Mouse (Mus musculus) hindbrain, embryonic 13.5 days (tissue): Measurements from ENCODE around the gene Spink8. TPM values are rescaled to one million over a fixed set of nuclear protein-coding genes. Genes with fewer than 3 reads are reported as not detected.
"Not testable (repeated sequence)": the region's sequence is repeated elsewhere in the genome, so short reads cannot be mapped to it uniquely, and the experiment has no call there.

ENCODE experiments used
- ATAC-seq: fragments of 200-750 bp; cut with Nextera tagmentation; 2 replicates; pipeline ENCODE4 v1.8.0; 2017; ENCODE audit warnings: moderate TSS enrichment; ENCODE audit not compliant: low FRiP score
- H3K27ac ChIP-seq: fragments of 300-500 bp; sonication (generic); 2 replicates; pipeline ENCODE4 v1.5.1; 2015; ENCODE audit warnings: inconsistent platforms, mild to moderate bottlenecking, moderate library complexity
- H3K27me3 ChIP-seq: fragments of 300-500 bp; sonication (generic); 2 replicates; pipeline ENCODE4 v1.6.1; 2015; ENCODE audit warnings: mild to moderate bottlenecking, inconsistent platforms
- H3K36me3 ChIP-seq: fragments of 300-500 bp; sonication (generic); 2 replicates; pipeline ENCODE4 v1.6.1; 2015; ENCODE audit warnings: mild to moderate bottlenecking, inconsistent platforms
- H3K4me1 ChIP-seq: fragments of 300-500 bp; sonication (generic); replicated peaks from 2 replicates; pipeline ENCODE4 v1.6.1; 2015; ENCODE audit warnings: inconsistent platforms
- H3K4me2 ChIP-seq: fragments of 300-500 bp; sonication (generic); 2 replicates; pipeline ENCODE4 v1.6.1; 2015; ENCODE audit warnings: inconsistent platforms, mild to moderate bottlenecking, moderate library complexity
- H3K4me3 ChIP-seq: fragments of 300-500 bp; sonication (generic); 2 replicates; pipeline ENCODE4 v1.5.1; 2015; ENCODE audit warnings: mild to moderate bottlenecking, inconsistent platforms
- H3K9ac ChIP-seq: fragments of 300-500 bp; sonication (generic); 2 replicates; pipeline ENCODE4 v1.6.1; 2015; ENCODE audit warnings: mild to moderate bottlenecking, inconsistent platforms
- H3K9me3 ChIP-seq: fragments of 300-500 bp; sonication (generic); 2 replicates; pipeline ENCODE4 v1.6.1; 2016; ENCODE audit warnings: inconsistent platforms
- WGBS: fragments of 180-500 bp; shearing (Covaris S2); methylation state at CpG from one replicate; pipeline ENCODE4 v1.1.7; 2015; 5-methylcytosine and 5-hydroxymethylcytosine counted together
- polyA plus RNA-seq: library from polyadenylated mRNA; unstranded; fragments of >200 nt; fragmentation: Nextera tagmentation; extraction: Ambion mirVana; gene quantifications from 2 replicates; pipeline ENCODE4 v1.2.1, GENCODE M21; 2015

Gene Spink8
- polyA plus RNA-seq = 1.6 TPM in 1 of 2 replicates, not detected in the other

DNA sequence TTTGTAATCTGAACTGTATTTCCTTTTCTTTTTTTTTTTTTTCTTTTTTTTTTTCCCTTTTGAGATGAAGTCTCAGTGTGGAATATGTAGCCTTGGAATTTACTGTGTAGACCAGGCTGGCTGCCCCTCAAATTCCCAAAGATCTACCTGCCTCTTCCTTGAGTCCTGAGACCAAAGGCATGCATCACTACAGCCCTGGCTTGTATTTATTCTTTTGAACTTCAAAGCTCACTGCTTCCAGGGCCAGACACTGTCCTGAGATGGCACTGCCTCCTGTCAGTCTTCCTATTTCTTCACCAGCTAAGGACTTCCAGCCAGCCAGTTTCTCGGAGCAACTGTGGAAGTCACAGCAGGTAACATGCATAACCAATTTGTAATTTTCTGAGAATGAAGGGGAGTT lies at the start of gene Spink8:
Spink8 (plus strand) TSS at position 301 of the 400 bp plus-strand sequence.
- no peaks in the 10 kb centered on the region for H3K27me3 ChIP-seq
- WGBS = 48% methylated on average over 1 of the region's 1 CpGs

DNA sequence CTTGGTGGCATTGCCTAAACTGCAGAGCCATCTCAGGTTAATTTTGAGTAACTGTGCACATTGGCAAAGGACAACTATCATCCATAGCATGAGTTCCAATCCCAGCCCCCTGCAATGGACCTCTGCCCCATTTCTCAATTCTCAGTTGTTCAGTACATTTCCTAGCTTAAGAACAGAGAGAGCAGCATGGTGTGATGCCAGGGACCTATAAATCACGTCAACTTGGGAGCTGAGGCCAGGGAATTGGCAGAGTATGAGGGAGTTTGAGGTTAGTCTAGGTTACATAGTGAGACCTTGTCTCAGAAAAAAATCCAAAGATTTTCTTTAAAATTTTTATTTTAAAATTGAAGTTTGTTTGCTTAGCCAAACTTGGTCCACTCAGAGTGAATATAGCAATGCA lies 45.2 kb upstream of the Spink8 start:
- not testable (repeated sequence) for ATAC-seq, H3K4me1 ChIP-seq, H3K36me3 ChIP-seq, H3K4me2 ChIP-seq, H3K9me3 ChIP-seq, H3K9ac ChIP-seq, H3K4me3 ChIP-seq, H3K27me3 ChIP-seq, H3K27ac ChIP-seq
- WGBS = 73% methylated on average over 1 of the region's 1 CpGs

More for the DNA sequence above, at the start of gene Spink8:
- Histone ChIP-seq H3K9me3 (no peaks in the 10 kb centered on the region), H3K4me2 (no peak within 1 kb of the TSS), H3K4me1 (peaks cover 10% of the 10 kb centered on the region), H3K9ac (no peak within 1 kb of the TSS), H3K36me3 (no peaks in the 10 kb centered on the region), H3K4me3 (no peak within 1 kb of the TSS), H3K27ac (no peak within 1 kb of the TSS)
- no peak for ATAC-seq

DNA sequence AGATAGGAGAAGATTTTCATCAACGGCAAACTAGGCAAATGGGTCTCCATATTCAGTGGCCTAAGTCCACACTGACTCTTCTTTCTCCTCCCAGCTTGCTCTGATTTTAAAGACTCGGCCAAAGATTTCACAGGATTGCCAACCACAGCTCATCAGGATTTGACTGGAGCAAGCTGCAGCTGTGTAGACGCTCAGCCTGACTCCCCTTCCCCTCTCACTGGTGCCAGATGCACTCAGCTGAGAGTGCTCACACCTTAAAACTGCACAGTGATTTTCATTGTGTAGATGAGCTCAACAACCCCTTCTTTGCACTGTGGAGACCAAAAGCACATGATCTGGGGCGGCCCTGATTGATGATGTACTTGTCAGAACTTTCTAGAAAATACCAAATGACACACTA lies 21.5 kb upstream of the Spink8 start, which contains the start of gene Fbxw27:
Fbxw27 (minus strand) TSS at position 101 of the 400 bp plus-strand sequence.
- H3K9ac ChIP-seq, H3K9me3 ChIP-seq, H3K27ac ChIP-seq, H3K27me3 ChIP-seq, ATAC-seq, H3K36me3 ChIP-seq, H3K4me3 ChIP-seq, H3K4me2 ChIP-seq, H3K4me1 ChIP-seq: not testable (repeated sequence)
- WGBS = 93% methylated on average over 4 of the region's 4 CpGs

DNA sequence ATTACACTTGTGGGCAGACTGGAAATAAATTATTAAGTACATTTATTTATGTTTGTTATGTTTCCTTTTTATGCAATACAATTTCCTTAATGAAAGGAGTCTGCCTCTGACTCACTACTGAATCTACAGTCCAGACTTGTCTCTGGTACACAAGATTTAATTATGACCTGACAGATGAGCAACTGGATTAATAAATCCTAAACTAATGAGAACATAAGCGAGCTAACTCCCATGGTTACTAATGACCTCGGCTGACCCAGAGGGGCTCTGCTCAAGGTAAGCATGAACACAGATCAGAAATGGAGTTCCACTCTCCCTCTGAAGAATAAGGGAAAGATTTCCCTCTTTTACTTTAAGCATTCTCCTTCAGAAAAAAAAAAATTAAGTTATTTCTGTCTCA lies 16.9 kb upstream of the Spink8 start:
- WGBS = 79% methylated on average over 2 of the region's 2 CpGs
- H3K36me3 ChIP-seq = no peaks in the 10 kb centered on the region
- H3K4me2 ChIP-seq = no peak overlapping the region
- no peak for ATAC-seq
- H3K4me1 ChIP-seq = no peaks in the 10 kb centered on the region
- no peaks in the 10 kb centered on the region for H3K9me3 ChIP-seq
- H3K9ac ChIP-seq = no peak overlapping the region
- no peak overlapping the region for H3K4me3 ChIP-seq
- H3K27ac ChIP-seq = no peak overlapping the region
- no peaks in the 10 kb centered on the region for H3K27me3 ChIP-seq

DNA sequence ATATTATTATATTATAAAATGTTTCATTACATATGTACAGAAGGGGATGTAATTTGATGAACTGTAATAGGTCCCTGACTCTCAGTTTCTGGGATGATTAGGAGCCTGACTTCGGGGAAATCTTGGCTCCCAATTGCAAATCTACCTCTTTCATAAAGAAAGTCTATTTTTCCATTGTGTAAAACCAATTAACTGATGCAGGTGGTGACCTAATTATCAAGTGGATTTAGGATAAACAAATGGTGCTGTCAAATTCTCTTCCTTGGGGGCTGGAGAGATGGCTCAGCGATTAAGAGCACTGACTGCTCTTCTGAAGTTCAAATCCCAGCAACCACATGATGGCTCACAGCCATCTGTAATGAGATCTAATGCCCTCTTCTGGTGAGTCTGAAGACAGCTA lies 16.3 kb upstream of the Spink8 start:
- no peaks in the 10 kb centered on the region for H3K9me3 ChIP-seq
- H3K4me2 ChIP-seq = no peak overlapping the region
- no peaks in the 10 kb centered on the region for H3K4me1 ChIP-seq
- no peak overlapping the region for H3K9ac ChIP-seq
- H3K36me3 ChIP-seq = no peaks in the 10 kb centered on the region
- WGBS = 69% methylated on average over 2 of the region's 2 CpGs
- no peak overlapping the region for H3K27ac ChIP-seq
- ATAC-seq = no peak
- H3K4me3 ChIP-seq = no peak overlapping the region
- no peaks in the 10 kb centered on the region for H3K27me3 ChIP-seq

DNA sequence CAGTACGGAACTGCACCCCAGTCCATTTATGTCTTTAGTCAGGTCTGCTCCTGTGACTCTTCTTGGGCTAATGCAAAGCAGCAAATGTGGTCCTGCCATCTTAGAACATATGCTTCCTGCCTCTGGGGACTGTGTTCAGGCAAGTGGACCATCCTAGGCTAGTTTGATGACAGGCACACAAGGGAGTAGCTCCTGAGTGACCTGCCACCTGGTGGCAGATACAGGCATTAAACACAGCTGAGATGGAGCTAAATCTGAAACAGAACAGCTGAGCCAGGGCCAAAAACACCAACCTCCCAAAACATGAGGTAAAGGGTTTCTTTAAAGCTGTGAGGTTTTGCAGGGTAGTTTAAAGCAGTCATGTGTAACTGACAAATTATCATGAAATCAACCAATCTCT lies 14.0 kb upstream of the Spink8 start:
- Histone ChIP-seq H3K27me3 (no peaks in the 10 kb centered on the region), H3K36me3 (no peaks in the 10 kb centered on the region), H3K4me2 (no peak overlapping the region), H3K9me3 (no peaks in the 10 kb centered on the region), H3K27ac (no peak overlapping the region), H3K4me3 (no peak overlapping the region), H3K9ac (no peak overlapping the region), H3K4me1 (no peaks in the 10 kb centered on the region)
- WGBS = 88% methylated on average over 1 of the region's 1 CpGs
- ATAC-seq = no peak

DNA sequence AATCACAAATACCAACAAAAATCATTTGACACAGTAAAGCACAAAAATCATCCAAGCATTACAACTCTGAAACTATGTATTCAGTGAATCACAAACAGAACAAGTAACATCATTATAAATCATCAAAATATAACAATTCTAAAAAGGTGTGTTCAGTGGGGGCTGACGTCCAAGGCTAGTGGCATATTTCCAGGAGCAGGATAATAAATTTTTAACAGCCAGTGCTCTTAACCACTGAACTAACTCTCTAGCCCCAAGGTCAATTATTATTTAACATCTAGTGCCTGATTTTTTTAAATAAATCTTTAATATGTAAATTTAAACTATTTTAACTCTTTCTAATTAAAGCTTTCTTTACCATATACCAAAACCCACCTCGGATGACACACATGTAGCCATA lies 6.5 kb upstream of the Spink8 start:
- H3K27me3 ChIP-seq, H3K9me3 ChIP-seq, H3K4me2 ChIP-seq, H3K9ac ChIP-seq, H3K4me3 ChIP-seq, ATAC-seq, H3K4me1 ChIP-seq, H3K27ac ChIP-seq, H3K36me3 ChIP-seq: not testable (repeated sequence)
- 82% methylated on average over 2 of the region's 2 CpGs for WGBS

DNA sequence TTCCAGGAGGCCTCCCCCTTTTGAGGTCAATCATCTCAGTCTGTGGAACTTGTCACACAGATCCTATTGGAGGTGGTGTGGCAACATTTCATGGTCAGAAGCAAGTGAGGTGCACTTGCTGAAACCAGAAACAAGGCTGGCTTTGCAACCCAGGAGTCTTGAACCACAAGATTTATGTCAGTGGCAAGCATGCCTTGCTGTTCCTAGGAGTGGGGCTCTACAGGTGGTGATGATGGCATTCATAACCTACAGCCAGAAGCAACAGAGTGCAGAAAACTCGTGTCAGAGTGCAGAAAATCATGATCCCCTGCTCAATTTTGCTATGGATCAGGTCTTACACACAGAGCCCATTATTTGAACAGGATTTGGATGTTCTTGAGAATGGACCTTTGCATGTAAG lies 5.8 kb upstream of the Spink8 start:
- H3K4me3 ChIP-seq = no peak overlapping the region
- no peaks in the 10 kb centered on the region for H3K36me3 ChIP-seq
- H3K4me2 ChIP-seq = no peak overlapping the region
- no peak overlapping the region for H3K27ac ChIP-seq
- 61% methylated on average over 1 of the region's 1 CpGs for WGBS
- ATAC-seq = no peak
- H3K9ac ChIP-seq = no peak overlapping the region
- no peaks in the 10 kb centered on the region for H3K4me1 ChIP-seq
- H3K27me3 ChIP-seq = no peaks in the 10 kb centered on the region
- H3K9me3 ChIP-seq = no peaks in the 10 kb centered on the region

DNA sequence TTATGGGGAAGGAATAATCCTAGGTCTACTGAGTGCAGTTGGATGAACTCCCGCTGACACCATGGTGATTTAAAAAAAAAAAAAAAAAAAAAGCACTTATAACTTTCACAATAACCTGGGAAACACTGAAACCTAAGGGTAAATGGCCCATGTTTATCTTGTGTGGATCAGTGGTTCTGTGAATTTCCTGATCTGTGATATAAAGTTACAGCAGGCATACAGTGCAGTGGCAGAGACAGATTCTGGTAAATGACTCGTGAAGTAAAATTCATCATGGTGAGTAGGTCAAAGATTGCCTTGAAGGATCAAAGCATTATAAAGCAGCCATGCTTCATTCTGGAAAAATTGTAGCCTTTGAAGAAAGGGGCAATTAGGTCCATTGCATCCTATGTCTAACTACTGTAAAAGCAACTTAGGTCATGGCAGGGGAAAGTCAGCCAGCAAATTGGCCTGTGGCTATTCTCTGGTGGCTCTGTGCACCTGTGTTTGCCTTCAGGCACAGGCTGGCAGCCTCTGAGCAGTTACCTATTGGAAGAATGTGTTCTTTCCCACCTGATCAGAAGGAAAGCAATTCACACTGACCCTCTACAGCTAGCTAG lies 5.3 kb upstream of the Spink8 start:
- ATAC-seq = no peak
- Histone ChIP-seq H3K4me1 (no peaks in the 10 kb centered on the region), H3K4me3 (no peak overlapping the region), H3K9ac (no peak overlapping the region), H3K27me3 (no peaks in the 10 kb centered on the region), H3K27ac (no peak overlapping the region), H3K4me2 (no peak overlapping the region), H3K9me3 (no peaks in the 10 kb centered on the region), H3K36me3 (no peaks in the 10 kb centered on the region)
- 87% methylated on average over 2 of the region's 2 CpGs for WGBS

DNA sequence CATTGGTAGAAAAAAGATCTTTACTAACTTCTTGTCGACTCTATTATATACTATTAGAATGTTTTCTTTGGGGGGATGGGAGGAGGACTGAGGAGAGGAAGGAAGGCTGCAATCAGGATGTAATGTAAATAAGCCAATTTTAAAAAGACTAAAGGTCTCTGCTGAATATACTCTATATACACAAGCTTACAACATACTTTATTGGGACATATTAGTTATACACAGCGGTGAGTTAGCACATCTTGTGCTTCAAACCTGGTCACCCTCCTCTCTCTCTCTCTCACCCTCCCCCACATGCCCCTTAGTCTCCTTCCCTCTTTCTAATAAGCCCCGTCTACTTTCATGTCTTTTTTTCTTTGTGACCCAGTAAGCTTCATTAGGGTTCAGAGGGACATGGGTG lies 4.2 kb upstream of the Spink8 start:
- no peak overlapping the region for H3K4me2 ChIP-seq

DNA sequence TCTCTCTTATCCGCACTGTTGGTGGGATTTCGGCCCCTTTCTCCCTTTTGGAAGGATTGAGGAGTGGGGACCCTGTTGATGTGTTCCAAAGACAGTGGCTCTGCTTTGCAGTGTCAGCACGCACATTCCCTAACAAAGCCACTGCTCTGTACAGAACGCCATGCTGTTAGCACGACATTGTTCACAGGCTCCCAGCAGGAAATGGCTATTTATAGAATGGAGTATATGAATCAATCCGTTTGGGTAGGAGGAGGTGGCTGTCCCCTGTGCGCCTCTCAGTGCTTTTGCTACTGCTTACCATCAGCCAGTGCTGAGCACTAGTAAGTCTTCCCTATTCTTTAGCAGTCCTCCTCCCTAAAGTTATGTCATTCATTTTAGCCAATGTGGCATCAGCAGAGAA lies 1.3 kb downstream of the Spink8 start:
- Histone ChIP-seq H3K9me3 (no peaks in the 10 kb centered on the region), H3K4me2 (0 out of 2 replicates have a peak overlapping the region, but pooled peaks have one; percentile 13), H3K4me3 (no peak overlapping the region), H3K27me3 (no peaks in the 10 kb centered on the region), H3K4me1 (peaks cover 10% of the 10 kb centered on the region), H3K9ac (no peak overlapping the region), H3K36me3 (no peaks in the 10 kb centered on the region), H3K27ac (no peak overlapping the region)
- 35% methylated on average over 7 of the region's 7 CpGs for WGBS
- no peak for ATAC-seq

More for the DNA sequence above, 4.2 kb upstream of the Spink8 start:
- Histone ChIP-seq H3K4me3 (no peak overlapping the region), H3K27me3 (no peaks in the 10 kb centered on the region), H3K36me3 (no peaks in the 10 kb centered on the region), H3K27ac (no peak overlapping the region), H3K9me3 (no peaks in the 10 kb centered on the region), H3K4me1 (no peaks in the 10 kb centered on the region), H3K9ac (no peak overlapping the region)
- ATAC-seq = no peak
- WGBS = 66% methylated on average over 3 of the region's 3 CpGs

DNA sequence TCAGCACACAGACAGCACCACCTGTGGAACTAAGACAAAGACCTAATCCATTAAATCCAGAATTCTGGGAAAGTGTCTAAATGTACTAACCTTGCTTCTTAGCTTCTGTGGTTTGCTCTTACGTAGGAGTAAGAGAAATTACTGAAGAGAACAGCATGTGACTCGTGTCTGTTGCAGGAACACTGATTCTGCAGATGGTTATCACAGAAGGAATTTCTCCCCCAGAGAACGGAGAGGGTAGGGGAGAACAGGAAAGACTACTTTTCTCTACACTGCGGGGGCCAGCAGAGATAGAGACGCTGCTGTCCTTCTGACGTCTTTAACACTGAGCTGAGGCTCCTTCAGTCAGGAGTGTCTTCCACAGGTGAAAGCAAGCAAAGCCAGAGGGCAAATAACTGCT lies 4.3 kb downstream of the Spink8 start:
- no peaks in the 10 kb centered on the region for H3K27me3 ChIP-seq
- peaks cover 10% of the 10 kb centered on the region for H3K4me1 ChIP-seq
- no peak overlapping the region for H3K9ac ChIP-seq
- H3K4me3 ChIP-seq = no peak overlapping the region
- no peaks in the 10 kb centered on the region for H3K36me3 ChIP-seq
- H3K9me3 ChIP-seq = no peaks in the 10 kb centered on the region
- H3K27ac ChIP-seq = no peak overlapping the region
- WGBS = 65% methylated on average over 6 of the region's 6 CpGs
- no peak overlapping the region for H3K4me2 ChIP-seq
- ATAC-seq = no peak

DNA sequence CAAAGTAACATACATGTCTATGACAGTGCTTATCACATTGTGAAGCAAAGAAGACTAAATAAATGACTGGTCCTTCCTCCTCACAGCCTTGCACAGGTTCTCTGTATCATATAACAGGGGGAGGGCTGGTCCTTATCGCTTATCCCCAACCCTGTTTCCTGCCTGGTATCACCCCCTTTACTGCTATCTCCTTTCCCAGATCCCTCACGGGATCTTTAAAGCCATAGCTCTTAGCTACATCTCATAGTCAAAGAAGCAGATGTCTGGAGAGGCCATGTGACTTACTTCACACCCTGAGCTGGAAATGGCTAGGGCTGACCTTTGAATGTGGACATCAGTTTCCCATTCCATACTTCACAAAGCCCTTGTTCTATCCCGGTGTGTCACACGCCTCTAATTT lies 13.7 kb downstream of the Spink8 start:
- H3K9me3 ChIP-seq = no peaks in the 10 kb centered on the region
- ATAC-seq = no peak
- no peaks in the 10 kb centered on the region for H3K4me1 ChIP-seq
- no peak overlapping the region for H3K4me3 ChIP-seq
- H3K27ac ChIP-seq = no peak overlapping the region
- H3K27me3 ChIP-seq = no peaks in the 10 kb centered on the region
- WGBS = 77% methylated on average over 4 of the region's 4 CpGs
- H3K9ac ChIP-seq = no peak overlapping the region
- no peak overlapping the region for H3K4me2 ChIP-seq
- peaks cover 14% of the 10 kb centered on the region for H3K36me3 ChIP-seq
